Mouse (Mus musculus) brown adipose tissue, adult 24 weeks (tissue): ENCODE results near the gene Hes7. TPM values are rescaled to one million over a fixed set of nuclear protein-coding genes. Genes with fewer than 3 reads are reported as not detected.

ENCODE experiments used
- H3K27ac ChIP-seq: fragments of 200-500 bp; replicated peaks from 2 replicates; pipeline ENCODE4 v1.5.1; 2012; ENCODE audit warnings: low read depth, mild to moderate bottlenecking, low read length
- H3K4me1 ChIP-seq: fragments of 200-500 bp; 2 replicates; pipeline ENCODE4 v1.6.1; 2012; ENCODE audit warnings: low read length, mixed read lengths; ENCODE audit not compliant: control insufficient read depth, insufficient read depth, insufficient read length
- H3K4me3 ChIP-seq: fragments of 200-500 bp; 2 replicates; pipeline ENCODE4 v1.5.1; 2012; ENCODE audit warnings: low read depth, mild to moderate bottlenecking, low read length, moderate library complexity; ENCODE audit not compliant: insufficient read depth
- polyA plus RNA-seq: library from polyadenylated mRNA; stranded (reverse); fragments of >200 nt; gene quantifications from 2 replicates; pipeline ENCODE4 v1.2.4, GENCODE M21; 2012; ENCODE audit not compliant: missing spikeins, insufficient read depth, insufficient read length

Hes7 gene
- polyA plus RNA-seq, 1 experiment, result not detected

GRCm38 (mm10) chr11:69114018-69114417, 6.2 kb upstream of the Hes7 start:
- Histone ChIP-seq H3K4me1 (no peaks in the 10 kb centered on the region), H3K27ac (peak overlapping the region; percentile 84), H3K4me3 (no peak overlapping the region)

GRCm38 (mm10) chr11:69114621-69115020, 5.6 kb upstream of the Hes7 start:
- Histone ChIP-seq H3K27ac (peak overlapping the region; percentile 53), H3K4me3 (no peak overlapping the region), H3K4me1 (no peaks in the 10 kb centered on the region; the same call in 1 of the 2 replicates)

GRCm38 (mm10) chr11:69116843-69117242, 3.4 kb upstream of the Hes7 start:
- Histone ChIP-seq H3K27ac (no peak overlapping the region), H3K4me3 (no peak overlapping the region), H3K4me1 (no peaks in the 10 kb centered on the region; the same call in 1 of the 2 replicates)

- no peaks in the 10 kb centered on the region; the same call in 1 of the 2 replicates for H3K4me1 ChIP-seq
- H3K4me3 ChIP-seq, result peak overlapping the region; percentile 75
- peak overlapping the region; percentile 79 for H3K27ac ChIP-seq
Observed at GRCm38 (mm10) chr11:69117737-69118695, 2.2 kb upstream of the Hes7 start.

GRCm38 (mm10) chr11:69118765-69119164, 1.4 kb upstream of the Hes7 start:
- Histone ChIP-seq H3K4me1 (no peaks in the 10 kb centered on the region; the same call in 1 of the 2 replicates), H3K4me3 (peak overlapping the region; percentile 75), H3K27ac (no peak overlapping the region)

- no peak overlapping the region for H3K27ac ChIP-seq
- H3K4me1 ChIP-seq, result no peaks in the 10 kb centered on the region; the same call in 1 of the 2 replicates
- H3K4me3 ChIP-seq, result no peak overlapping the region
Observed at GRCm38 (mm10) chr11:69119446-69120155, 603 bp upstream of the Hes7 start.

GRCm38 (mm10) chr11:69121001-69121740, 967 bp downstream of the Hes7 start:
- no peaks in the 10 kb centered on the region; the same call in 1 of the 2 replicates for H3K4me1 ChIP-seq
- no peak overlapping the region for H3K27ac ChIP-seq
- H3K4me3 ChIP-seq, result peak overlapping the region; percentile 64

GRCm38 (mm10) chr11:69121741-69122335, 1.6 kb downstream of the Hes7 start:
- no peaks in the 10 kb centered on the region; the same call in 1 of the 2 replicates for H3K4me1 ChIP-seq
- peak overlapping the region; percentile 64 for H3K4me3 ChIP-seq
- 0 out of 2 replicates have a peak overlapping the region, but pooled peaks have one; percentile 38 for H3K27ac ChIP-seq

- Histone ChIP-seq H3K27ac (0 out of 2 replicates have a peak within 1 kb of the TSS, but pooled peaks have one; percentile 38), H3K4me1 (no peaks in the 10 kb centered on the region; the same call in 1 of the 2 replicates)
Observed at GRCm38 (mm10) chr11:69122336-69122951, 2.2 kb downstream of the Hes7 start, which contains the start of gene 9130213A22Rik. TSS of gene 9130213A22Rik (minus strand) at chr11:69122589.

GRCm38 (mm10) chr11:69123056-69123692, 3.0 kb downstream of the Hes7 start:
- H3K27ac ChIP-seq, result peak overlapping the region; percentile 75
- H3K4me3 ChIP-seq, result peak overlapping the region; percentile 64
- H3K4me1 ChIP-seq, result no peaks in the 10 kb centered on the region; the same call in 1 of the 2 replicates

More at GRCm38 (mm10) chr11:69122336-69122951, 2.2 kb downstream of the Hes7 start, which contains the start of gene 9130213A22Rik:
- H3K4me3 ChIP-seq, result peak within 1 kb of the TSS; percentile 64

GRCm38 (mm10) chr11:69123693-69124497, 3.7 kb downstream of the Hes7 start:
- no peaks in the 10 kb centered on the region; the same call in 1 of the 2 replicates for H3K4me1 ChIP-seq
- peak overlapping the region; percentile 64 for H3K4me3 ChIP-seq
- peak overlapping the region; percentile 75 for H3K27ac ChIP-seq

- Histone ChIP-seq H3K4me3 (no peak overlapping the region), H3K27ac (no peak overlapping the region), H3K4me1 (no peaks in the 10 kb centered on the region; the same call in 1 of the 2 replicates)
Observed at GRCm38 (mm10) chr11:69124498-69124847, 4.3 kb downstream of the Hes7 start.
